Mouse (Mus musculus) hindbrain, embryonic 10.5 days (tissue): ENCODE measurements around the gene Cdc37. TPM values are rescaled to one million over a fixed set of nuclear protein-coding genes. Genes with fewer than 3 reads are reported as not detected.

Experiments
- DNase-seq: peaks from one replicate; pipeline ENCODE4 v3.0.0-alpha.2; 2017; ENCODE audit warnings: low spot score
- H3K27ac ChIP-seq: fragments of 300-500 bp; sonication (generic); 2 replicates; pipeline ENCODE4 v1.5.1; 2016; ENCODE audit warnings: mild to moderate bottlenecking, moderate library complexity
- H3K27me3 ChIP-seq: fragments of 300-500 bp; sonication (generic); 2 replicates; pipeline ENCODE4 v1.6.1; 2016; ENCODE audit warnings: mild to moderate bottlenecking; ENCODE audit not compliant: poor library complexity, insufficient read depth, severe bottlenecking
- H3K36me3 ChIP-seq: fragments of 300-500 bp; sonication (generic); 2 replicates; pipeline ENCODE4 v1.6.1; 2016; ENCODE audit warnings: mild to moderate bottlenecking, moderate library complexity
- H3K4me1 ChIP-seq: fragments of 300-500 bp; sonication (generic); replicated peaks from 2 replicates; pipeline ENCODE4 v1.6.1; 2016; ENCODE audit warnings: mild to moderate bottlenecking
- H3K4me3 ChIP-seq: fragments of 300-500 bp; sonication (generic); 2 replicates; pipeline ENCODE4 v1.5.1; 2016; ENCODE audit warnings: mild to moderate bottlenecking, moderate library complexity
- H3K9me3 ChIP-seq: fragments of 300-500 bp; sonication (generic); 2 replicates; pipeline ENCODE4 v1.6.1; 2016; ENCODE audit warnings: mild to moderate bottlenecking, moderate library complexity
- WGBS: fragments of 180-500 bp; shearing (Covaris S2); methylation state at CpG from one replicate; pipeline ENCODE4 v1.1.7; 2016; 5-methylcytosine and 5-hydroxymethylcytosine counted together
- polyA plus RNA-seq: library from polyadenylated mRNA; unstranded; fragments of >200 nt; fragmentation: Nextera tagmentation; extraction: Ambion mirVana; gene quantifications from 2 replicates; pipeline ENCODE4 v1.2.1, GENCODE M21; 2016

Gene Cdc37
- polyA plus RNA-seq, 1 experiment from 2014 or later = 333 TPM

DNA sequence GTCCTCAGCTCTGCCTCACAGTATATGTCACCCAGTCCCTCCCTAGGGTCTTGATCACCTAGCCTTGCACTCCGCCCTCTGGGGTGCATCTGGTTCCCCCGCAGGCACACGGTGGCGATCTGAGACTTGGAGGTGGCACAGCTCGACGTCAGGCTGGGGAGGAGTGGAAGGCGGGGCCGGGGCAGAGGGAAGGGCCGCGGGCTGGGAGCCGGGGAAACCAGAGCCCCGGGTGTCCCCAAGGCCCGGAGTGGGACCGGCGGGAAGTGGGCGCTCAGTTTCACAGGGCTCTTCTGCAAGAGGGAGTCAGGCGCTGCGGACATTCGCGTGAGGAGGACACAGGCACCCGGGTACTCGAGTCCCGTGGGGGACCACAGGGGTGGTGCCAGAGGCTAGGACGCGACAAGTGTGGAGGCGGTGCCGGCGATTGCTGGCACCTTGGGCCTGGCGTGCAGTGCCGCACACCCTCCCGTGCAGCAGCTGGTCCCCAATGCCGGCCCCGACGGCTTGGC, 34.2 kb upstream of the Cdc37 start:
- no peaks in the 10 kb centered on the region for H3K9me3 ChIP-seq
- 8% methylated on average over 34 of the region's 34 CpGs for WGBS
- H3K36me3 ChIP-seq = no peaks in the 10 kb centered on the region
- H3K27ac ChIP-seq = 0 out of 2 replicates have a peak overlapping the region, but pooled peaks have one; percentile 25
- H3K4me1 ChIP-seq = peaks cover 25% of the 10 kb centered on the region
- peak overlapping the region; percentile 36 for H3K4me3 ChIP-seq
- no peak for DNase-seq
- peaks cover 75% of the 10 kb centered on the region for H3K27me3 ChIP-seq

DNA sequence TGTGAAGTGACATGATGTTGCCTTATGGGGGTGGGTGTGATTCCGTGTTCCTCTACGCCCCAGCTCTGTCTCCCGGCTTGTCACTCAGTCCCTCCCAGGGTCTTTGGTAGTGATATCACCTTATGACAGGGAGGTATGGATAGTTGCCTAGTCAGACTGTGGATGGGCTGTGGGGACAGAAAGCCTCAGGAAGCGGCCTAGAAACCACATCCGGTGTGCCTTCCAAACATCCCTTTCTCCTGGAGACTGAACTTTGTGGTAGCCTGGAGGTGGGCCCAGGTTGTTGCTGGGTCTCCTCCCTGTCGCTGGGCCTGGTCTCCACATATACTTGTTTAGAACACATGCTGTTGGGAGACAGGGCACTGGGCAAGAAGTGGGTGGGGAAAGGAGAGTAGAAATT, 33.6 kb upstream of the Cdc37 start:
- H3K4me3 ChIP-seq = no peak overlapping the region
- peaks cover 25% of the 10 kb centered on the region for H3K4me1 ChIP-seq
- peaks cover 75% of the 10 kb centered on the region for H3K27me3 ChIP-seq
- H3K27ac ChIP-seq = no peak overlapping the region
- no peaks in the 10 kb centered on the region for H3K9me3 ChIP-seq
- WGBS = 77% methylated on average over 6 of the region's 6 CpGs
- DNase-seq = no peak
- H3K36me3 ChIP-seq = no peaks in the 10 kb centered on the region

DNA sequence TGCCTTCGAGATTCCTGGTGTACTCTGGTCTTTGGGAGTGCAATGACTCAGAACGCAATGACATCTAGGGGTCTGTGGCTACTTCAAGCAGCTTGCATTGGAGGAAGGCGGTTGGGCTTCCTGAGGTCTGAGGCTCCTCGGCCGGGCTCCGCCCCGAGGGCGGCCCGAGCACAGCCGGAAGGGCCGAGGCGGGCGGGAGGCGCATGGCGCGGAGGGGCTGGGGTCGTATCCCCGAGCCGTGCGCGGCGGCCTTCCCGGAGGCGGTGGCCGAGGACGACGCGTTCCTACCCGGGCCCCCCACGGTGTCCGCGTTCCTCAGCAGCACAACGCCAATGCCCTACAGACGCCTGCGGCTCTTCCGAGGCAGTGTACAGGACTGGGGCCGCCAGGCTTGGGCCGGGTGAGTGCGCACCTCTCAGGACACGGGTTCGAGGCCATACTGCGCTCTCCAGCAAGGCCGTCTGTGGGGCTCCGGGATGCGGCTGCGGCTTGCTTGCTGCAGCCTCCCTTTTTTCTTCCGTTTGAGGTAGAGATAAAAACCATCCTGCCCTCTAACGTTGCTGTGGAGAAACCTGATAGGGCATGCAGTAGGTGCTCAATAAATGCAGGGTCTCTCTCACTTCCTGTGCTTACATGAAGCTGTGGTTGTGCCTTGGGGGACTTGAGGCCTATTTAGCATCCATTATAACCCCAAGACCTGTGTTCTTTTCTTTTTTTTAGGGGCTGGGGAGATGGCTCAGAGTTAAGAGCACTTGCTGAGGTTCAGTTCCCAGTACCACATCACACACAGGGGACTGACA, 31.8 kb upstream of the Cdc37 start:
- peak overlapping the region; percentile 75 for H3K27ac ChIP-seq
- no peaks in the 10 kb centered on the region for H3K36me3 ChIP-seq
- H3K4me1 ChIP-seq = peaks cover 22% of the 10 kb centered on the region
- peak; percentile 45 for DNase-seq
- 6% methylated on average over 48 of the region's 48 CpGs for WGBS
- H3K9me3 ChIP-seq = no peaks in the 10 kb centered on the region
- H3K27me3 ChIP-seq = peaks cover 70% of the 10 kb centered on the region
- peak overlapping the region; percentile 43 for H3K4me3 ChIP-seq

DNA sequence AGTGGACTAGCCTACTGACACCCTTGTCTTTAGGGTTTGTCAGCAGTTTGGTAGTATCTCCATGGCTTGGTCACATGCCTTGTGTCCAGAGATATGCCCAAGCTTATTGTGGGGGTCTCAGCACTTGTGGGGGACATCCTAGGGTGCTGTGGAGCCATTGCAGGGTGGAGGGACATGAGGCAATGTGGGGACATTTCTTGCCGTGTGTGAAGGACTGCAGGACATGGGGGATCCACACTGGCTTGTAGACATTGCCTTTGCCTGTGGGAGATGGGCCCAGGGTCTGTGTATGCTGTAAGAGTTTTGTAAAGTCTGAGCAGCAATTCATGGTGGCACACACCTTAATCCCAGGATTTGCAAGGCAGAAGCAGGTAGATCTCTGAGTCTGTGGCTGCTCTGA, 31.1 kb upstream of the Cdc37 start:
- 56% methylated on average over 1 of the region's 1 CpGs for WGBS
- H3K4me1 ChIP-seq = peaks cover 20% of the 10 kb centered on the region
- no peak overlapping the region for H3K27ac ChIP-seq
- no peaks in the 10 kb centered on the region for H3K36me3 ChIP-seq
- H3K9me3 ChIP-seq = no peaks in the 10 kb centered on the region
- no peak for DNase-seq
- H3K4me3 ChIP-seq = no peak overlapping the region
- H3K27me3 ChIP-seq = peaks cover 63% of the 10 kb centered on the region

DNA sequence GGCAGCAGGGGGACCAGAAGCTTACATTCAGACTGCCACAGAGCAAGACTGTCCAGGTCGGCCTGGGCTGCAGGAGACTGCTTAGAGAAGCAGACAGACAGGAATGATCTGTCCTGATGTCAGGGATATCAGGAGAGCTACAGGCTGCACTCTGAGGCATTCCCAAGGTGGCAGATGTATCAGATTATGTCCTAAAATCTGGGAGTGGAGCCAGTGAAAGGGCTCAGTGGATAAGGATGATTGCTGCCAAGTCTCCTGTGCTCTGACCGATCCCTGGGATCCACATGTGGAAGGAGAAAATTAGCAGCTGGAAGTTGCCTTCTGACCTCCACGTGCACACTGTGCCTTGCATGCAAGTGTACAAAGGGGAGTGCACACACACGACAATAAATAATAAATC, 30.6 kb upstream of the Cdc37 start:
- no peak for DNase-seq
- WGBS = 65% methylated on average over 4 of the region's 4 CpGs
- no peaks in the 10 kb centered on the region for H3K9me3 ChIP-seq
- H3K27ac ChIP-seq = no peak overlapping the region
- H3K4me1 ChIP-seq = peaks cover 20% of the 10 kb centered on the region
- peaks cover 59% of the 10 kb centered on the region for H3K27me3 ChIP-seq
- no peaks in the 10 kb centered on the region for H3K36me3 ChIP-seq
- H3K4me3 ChIP-seq = no peak overlapping the region

DNA sequence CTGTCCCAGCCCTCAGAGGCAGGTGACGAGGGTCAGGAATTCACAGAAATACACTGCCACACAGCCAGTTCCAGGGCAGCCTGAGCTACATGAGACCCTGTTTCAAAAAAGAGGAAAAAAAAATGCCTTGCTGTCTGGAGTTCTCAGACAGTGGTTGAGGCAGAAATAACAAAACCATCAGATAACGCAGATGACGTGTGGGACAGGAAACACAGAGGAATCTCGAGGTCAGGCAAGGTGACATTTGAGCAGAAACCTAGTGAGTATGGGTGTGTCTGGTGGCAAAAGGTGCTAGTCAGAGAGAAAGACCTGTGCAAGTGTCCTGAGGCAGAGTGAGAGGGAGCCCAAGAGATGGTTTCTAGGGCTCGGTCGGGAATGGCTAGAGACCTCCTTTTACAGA, 22.6 kb upstream of the Cdc37 start:
- H3K4me3 ChIP-seq = no peak overlapping the region
- no peaks in the 10 kb centered on the region for H3K36me3 ChIP-seq
- H3K27ac ChIP-seq = no peak overlapping the region
- 76% methylated on average over 6 of the region's 6 CpGs for WGBS
- H3K27me3 ChIP-seq = peaks cover 12% of the 10 kb centered on the region
- no peaks in the 10 kb centered on the region for H3K9me3 ChIP-seq
- H3K4me1 ChIP-seq = peaks cover 17% of the 10 kb centered on the region
- DNase-seq = no peak

DNA sequence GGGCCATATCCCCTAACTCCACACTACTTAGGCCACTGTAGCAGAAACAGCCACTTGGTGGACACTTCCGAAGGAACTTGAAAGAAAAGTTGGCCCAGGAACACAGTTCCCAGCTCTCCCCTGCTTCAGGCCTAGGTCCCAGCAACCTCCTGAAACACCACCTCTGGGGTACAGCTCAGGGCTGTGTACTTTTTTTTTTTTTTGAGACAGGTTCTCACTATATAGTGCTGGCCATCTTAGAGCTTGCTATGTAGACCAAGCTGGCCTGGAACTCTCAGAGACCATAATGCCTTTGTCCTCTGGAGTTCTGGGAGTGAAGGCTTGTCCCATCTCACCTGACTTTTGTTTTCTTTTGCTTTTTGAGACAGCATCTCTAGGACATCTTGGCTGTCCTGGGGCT, 19.4 kb upstream of the Cdc37 start:
- H3K36me3 ChIP-seq = no peaks in the 10 kb centered on the region
- no peak for DNase-seq
- H3K4me1 ChIP-seq = peaks cover 49% of the 10 kb centered on the region
- peaks cover 44% of the 10 kb centered on the region for H3K27me3 ChIP-seq
- peak overlapping the region; percentile 71; the same call in 1 of the 2 replicates for H3K27ac ChIP-seq
- H3K9me3 ChIP-seq = no peaks in the 10 kb centered on the region
- 38% methylated on average over 1 of the region's 1 CpGs for WGBS
- H3K4me3 ChIP-seq = no peak overlapping the region

DNA sequence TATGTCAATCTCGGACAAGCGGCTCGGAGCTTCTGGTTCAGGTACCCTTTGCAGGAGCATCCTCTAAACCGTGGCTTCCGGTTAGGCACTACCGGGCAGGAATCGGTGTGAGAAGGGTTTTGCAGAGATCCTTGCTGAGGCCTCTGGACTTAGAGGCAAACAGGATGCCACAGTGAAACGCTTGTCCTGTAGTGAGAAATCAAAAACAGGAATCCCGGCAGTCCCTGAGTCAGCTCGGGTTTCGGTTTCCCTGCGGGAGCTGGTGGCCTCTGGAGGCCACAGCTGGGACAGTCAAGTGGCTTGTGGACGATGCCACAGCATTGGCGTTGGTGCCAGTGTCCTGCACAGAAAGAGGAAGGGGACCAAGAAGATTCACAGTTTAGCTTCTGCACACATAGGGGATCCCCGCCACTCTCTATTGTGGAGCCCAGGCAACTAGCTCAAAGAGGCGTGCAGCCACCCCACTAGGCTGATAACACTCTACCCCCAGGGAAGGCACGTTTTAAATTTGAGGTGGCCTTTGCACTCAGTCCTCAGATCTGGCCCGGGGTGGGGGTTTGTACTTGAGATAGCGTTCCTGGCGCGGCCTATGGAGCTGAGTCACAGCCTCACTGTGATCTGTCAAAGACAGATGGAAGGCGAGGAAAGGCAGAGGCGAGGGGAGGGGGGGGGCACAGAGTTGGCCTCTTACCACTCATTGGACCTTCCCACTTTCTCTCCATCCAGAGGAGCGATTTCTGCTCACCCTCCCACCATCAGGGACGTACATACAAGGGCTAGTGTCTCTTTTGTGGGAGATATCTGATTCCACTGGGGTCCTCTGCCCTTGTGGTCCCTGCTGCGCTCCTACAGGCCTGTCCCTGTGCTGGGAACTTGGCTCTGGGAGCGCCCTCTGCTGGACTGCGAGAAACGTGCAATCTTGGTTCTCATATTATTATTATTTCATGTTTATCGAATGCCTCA, 18.7 kb upstream of the Cdc37 start:
- DNase-seq = peak; percentile 82
- H3K36me3 ChIP-seq = no peaks in the 10 kb centered on the region
- peaks cover 52% of the 10 kb centered on the region for H3K27me3 ChIP-seq
- WGBS = 11% methylated on average over 30 of the region's 30 CpGs
- peak overlapping the region; percentile 29 for H3K4me3 ChIP-seq
- peak overlapping the region; percentile 71 for H3K27ac ChIP-seq
- no peaks in the 10 kb centered on the region for H3K9me3 ChIP-seq
- peaks cover 55% of the 10 kb centered on the region for H3K4me1 ChIP-seq

DNA sequence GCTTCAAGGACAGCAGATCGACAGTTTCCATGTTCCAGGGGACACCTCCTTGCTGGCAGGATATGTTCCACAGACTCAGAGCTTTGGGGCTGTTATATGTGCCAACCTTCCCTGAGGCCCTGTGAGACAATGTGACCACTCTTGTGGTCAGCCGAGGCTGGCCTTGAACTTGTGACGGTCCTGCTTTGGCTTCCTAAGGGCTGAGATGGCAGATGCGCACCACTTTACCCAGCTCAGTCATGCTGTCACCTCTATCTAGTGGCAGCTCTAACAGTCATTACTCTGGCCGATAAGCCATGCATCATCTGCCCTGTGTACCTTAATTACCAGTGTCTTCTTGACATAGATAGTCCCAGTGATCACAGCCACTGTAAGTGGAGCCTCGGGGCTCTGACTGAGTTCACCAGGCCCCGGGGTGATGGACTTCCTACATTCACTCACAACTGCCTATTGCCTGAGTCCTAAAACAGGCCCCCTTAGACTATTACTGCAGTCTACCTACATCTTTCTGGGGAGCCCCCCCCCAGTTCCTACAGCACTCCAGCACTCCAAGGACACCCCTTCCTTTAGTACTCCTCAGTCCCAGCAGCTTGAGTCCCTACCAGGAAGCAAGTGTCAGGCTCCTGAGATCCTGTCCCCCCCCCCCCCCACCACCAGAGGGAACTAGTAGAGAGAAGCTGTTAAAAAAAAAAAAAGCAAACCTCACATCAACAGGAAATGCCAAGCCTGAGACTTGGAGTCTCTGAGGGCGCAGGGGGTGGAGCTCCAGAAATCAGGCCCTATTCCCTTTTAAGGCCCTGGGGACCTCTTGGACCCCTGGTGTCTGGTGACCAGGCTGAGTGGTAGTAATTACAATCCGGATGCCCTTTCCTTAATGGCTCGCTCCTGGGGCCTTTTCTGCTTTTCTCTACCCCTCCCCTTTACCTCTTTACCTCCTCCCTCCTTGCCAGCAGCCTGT, 17.6 kb upstream of the Cdc37 start:
- 58% methylated on average over 10 of the region's 10 CpGs for WGBS

DNA sequence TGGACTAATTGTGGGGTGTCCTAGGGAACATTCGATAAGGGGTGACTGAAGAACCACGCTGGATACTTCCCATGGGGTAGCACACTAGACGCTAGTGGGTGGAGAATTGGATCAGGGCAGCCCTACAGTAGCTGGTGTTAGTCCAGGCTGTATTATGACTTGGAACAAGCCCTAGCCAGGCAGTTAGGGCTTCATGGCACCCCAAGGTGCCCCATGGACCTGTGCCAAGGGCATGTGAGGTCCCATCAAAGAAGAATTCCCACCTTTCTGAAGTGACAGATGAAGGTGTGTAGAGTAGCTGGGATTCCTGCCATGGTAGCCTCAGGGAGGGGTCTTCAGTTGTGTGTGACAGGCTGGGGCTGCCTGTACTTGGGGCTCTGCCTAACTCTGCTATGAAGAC, 16.7 kb upstream of the Cdc37 start:
- peaks cover 58% of the 10 kb centered on the region for H3K4me1 ChIP-seq
- whole genome bisulfite sequencing = 39% methylated on average over 3 of the region's 3 CpGs
- no peaks in the 10 kb centered on the region for H3K36me3 ChIP-seq
- H3K9me3 ChIP-seq = no peaks in the 10 kb centered on the region
- peak overlapping the region; percentile 53 for H3K4me3 ChIP-seq
- H3K27me3 ChIP-seq = peaks cover 71% of the 10 kb centered on the region
- no peak for DNase-seq
- H3K27ac ChIP-seq = peak overlapping the region; percentile 6; the same call in 1 of the 2 replicates

More for the DNA sequence above, 17.6 kb upstream of the Cdc37 start:
- DNase-seq = no peak
- H3K27ac ChIP-seq = peak overlapping the region; percentile 71
- H3K9me3 ChIP-seq = no peaks in the 10 kb centered on the region
- H3K27me3 ChIP-seq = peaks cover 62% of the 10 kb centered on the region
- H3K36me3 ChIP-seq = no peaks in the 10 kb centered on the region
- H3K4me3 ChIP-seq = peak overlapping the region; percentile 29
- peaks cover 55% of the 10 kb centered on the region for H3K4me1 ChIP-seq

DNA sequence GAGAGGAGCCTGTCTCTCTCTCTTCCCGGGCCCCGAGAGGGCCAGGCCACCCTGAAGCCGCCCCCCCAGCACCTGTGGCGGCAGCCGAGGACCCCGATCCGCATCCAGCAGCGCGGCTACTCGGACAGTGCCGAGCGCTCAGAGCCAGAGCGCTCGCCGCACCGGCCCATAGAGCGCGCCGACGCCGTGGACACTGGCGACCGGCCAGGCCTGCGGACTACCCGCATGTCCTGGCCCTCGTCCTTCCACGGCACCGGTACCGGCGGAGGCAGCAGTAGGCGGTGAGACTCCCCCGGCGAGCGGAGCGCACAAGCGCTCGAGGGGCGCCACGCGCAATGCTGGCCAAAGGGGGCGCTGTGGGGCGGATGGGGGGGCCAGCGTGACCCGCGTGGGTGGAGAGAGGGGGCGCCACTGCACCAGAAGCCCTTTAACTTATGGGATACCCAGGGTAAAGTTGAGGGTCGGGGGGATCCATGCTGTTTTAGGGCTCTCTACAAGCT, 16.2 kb upstream of the Cdc37 start:
- Histone ChIP-seq H3K27me3 (peaks cover 74% of the 10 kb centered on the region), H3K9me3 (no peaks in the 10 kb centered on the region), H3K4me3 (peak overlapping the region; percentile 53), H3K4me1 (peaks cover 63% of the 10 kb centered on the region), H3K27ac (peak overlapping the region; percentile 68), H3K36me3 (no peaks in the 10 kb centered on the region)
- peak; percentile 59 for DNase-seq
- 1% methylated on average over 47 of the region's 47 CpGs for WGBS
